Mouse (Mus musculus) lung, embryonic 15.5 days (tissue): Measurements from ENCODE around the gene Hook1. TPM values are rescaled to one million over a fixed set of nuclear protein-coding genes. Genes with fewer than 3 reads are reported as not detected.

Experiments
- ATAC-seq: fragments of 200-750 bp; cut with Nextera tagmentation; 2 replicates; pipeline ENCODE4 v1.8.0; 2017; ENCODE audit warnings: moderate number of reproducible peaks, borderline replicate concordance; ENCODE audit not compliant: low FRiP score, low TSS enrichment; ENCODE audit errors: extremely low read depth
- H3K27ac ChIP-seq: fragments of 300-500 bp; sonication (generic); 2 replicates; pipeline ENCODE4 v1.5.1; 2015; ENCODE audit warnings: moderate library complexity, mild to moderate bottlenecking, inconsistent platforms
- H3K27me3 ChIP-seq: fragments of 300-500 bp; sonication (generic); 2 replicates; pipeline ENCODE4 v1.6.1; 2015; ENCODE audit warnings: inconsistent platforms
- H3K36me3 ChIP-seq: fragments of 300-500 bp; sonication (generic); 2 replicates; pipeline ENCODE4 v1.6.1; 2015; ENCODE audit warnings: inconsistent platforms
- H3K4me1 ChIP-seq: fragments of 300-500 bp; sonication (generic); 2 replicates; pipeline ENCODE4 v1.6.1; 2015; ENCODE audit warnings: inconsistent platforms
- H3K4me2 ChIP-seq: fragments of 300-500 bp; sonication (generic); 2 replicates; pipeline ENCODE4 v1.6.1; 2015; ENCODE audit warnings: inconsistent platforms, mild to moderate bottlenecking, moderate library complexity
- H3K4me3 ChIP-seq: fragments of 300-500 bp; sonication (generic); 2 replicates; pipeline ENCODE4 v1.5.1; 2015; ENCODE audit warnings: mild to moderate bottlenecking, inconsistent platforms
- H3K9ac ChIP-seq: fragments of 300-500 bp; sonication (generic); 2 replicates; pipeline ENCODE4 v1.6.1; 2015; ENCODE audit warnings: inconsistent platforms
- H3K9me3 ChIP-seq: fragments of 300-500 bp; sonication (generic); 2 replicates; pipeline ENCODE4 v1.6.1; 2016; ENCODE audit warnings: inconsistent platforms
- WGBS: fragments of 180-500 bp; shearing (Covaris S2); methylation state at CpG from one replicate; pipeline ENCODE4 v1.1.7; 2015; 5-methylcytosine and 5-hydroxymethylcytosine counted together
- polyA plus RNA-seq: library from polyadenylated mRNA; unstranded; fragments of >200 nt; fragmentation: Nextera tagmentation; extraction: Ambion mirVana; gene quantifications from 2 replicates; pipeline ENCODE4 v1.2.1, GENCODE M21; 2015

The Hook1 gene
- polyA plus RNA-seq: 14.9 and 15.0 TPM in 2 replicates

- Histone ChIP-seq H3K27me3 (peaks cover 12% of the 10 kb centered on the region; the same call in 1 of the 2 replicates), H3K9ac (peak within 1 kb of the TSS; percentile 60), H3K9me3 (no peaks in the 10 kb centered on the region), H3K27ac (peak within 1 kb of the TSS; percentile 78), H3K4me2 (peak within 1 kb of the TSS; percentile 88), H3K4me1 (peaks cover 4% of the 10 kb centered on the region; the same call in 1 of the 2 replicates), H3K4me3 (peak within 1 kb of the TSS; percentile 64), H3K36me3 (no peaks in the 10 kb centered on the region)
- under 1% methylated on average over 80 of the region's 82 CpGs for WGBS
- peak; percentile 98 for ATAC-seq
Observed at GRCm38 (mm10) chr4:95966928-95967724, at the start of gene Hook1. Hook1 (plus strand) TSS chr4:95967240.

GRCm38 (mm10) chr4:95917703-95918102 lies 49.3 kb upstream of the Hook1 start:
- Histone ChIP-seq H3K9ac (no peak overlapping the region), H3K4me2 (no peak overlapping the region), H3K4me1 (0 out of 2 replicates have a peak, but pooled peaks cover 6% of the 10 kb centered on the region), H3K4me3 (no peak overlapping the region), H3K9me3 (no peaks in the 10 kb centered on the region), H3K36me3 (no peaks in the 10 kb centered on the region), H3K27ac (no peak overlapping the region), H3K27me3 (no peaks in the 10 kb centered on the region)
- WGBS: 65% methylated on average over 6 of the region's 6 CpGs
- ATAC-seq: no peak

- no peaks in the 10 kb centered on the region for H3K27me3 ChIP-seq
Observed at GRCm38 (mm10) chr4:95920448-95920847, 46.6 kb upstream of the Hook1 start.

GRCm38 (mm10) chr4:95924210-95925184 lies 42.5 kb upstream of the Hook1 start:
- 6% methylated on average over 7 of the region's 7 CpGs for WGBS
- Histone ChIP-seq H3K4me1 (no peaks in the 10 kb centered on the region), H3K9me3 (no peaks in the 10 kb centered on the region), H3K4me2 (no peak overlapping the region; the same call in 1 of the 2 replicates), H3K27ac (0 out of 2 replicates have a peak overlapping the region, but pooled peaks have one; percentile 38), H3K36me3 (no peaks in the 10 kb centered on the region), H3K27me3 (no peaks in the 10 kb centered on the region), H3K4me3 (no peak overlapping the region), H3K9ac (no peak overlapping the region)
- peak; percentile 72; the same call in 1 of the 2 replicates for ATAC-seq

More at GRCm38 (mm10) chr4:95920448-95920847, 46.6 kb upstream of the Hook1 start:
- H3K9ac ChIP-seq: no peak overlapping the region
- no peak for ATAC-seq
- H3K27ac ChIP-seq: no peak overlapping the region
- H3K4me1 ChIP-seq: 0 out of 2 replicates have a peak, but pooled peaks cover 6% of the 10 kb centered on the region
- WGBS: 60% methylated on average over 4 of the region's 4 CpGs
- H3K9me3 ChIP-seq: no peaks in the 10 kb centered on the region
- no peaks in the 10 kb centered on the region for H3K36me3 ChIP-seq
- no peak overlapping the region for H3K4me3 ChIP-seq
- H3K4me2 ChIP-seq: no peak overlapping the region

- no peak overlapping the region for H3K27ac ChIP-seq
- no peaks in the 10 kb centered on the region for H3K27me3 ChIP-seq
- no peaks in the 10 kb centered on the region for H3K36me3 ChIP-seq
- H3K4me1 ChIP-seq: no peaks in the 10 kb centered on the region
- no peak for ATAC-seq
- H3K9ac ChIP-seq: no peak overlapping the region
- no peak overlapping the region for H3K4me3 ChIP-seq
- no peak overlapping the region for H3K4me2 ChIP-seq
- H3K9me3 ChIP-seq: no peaks in the 10 kb centered on the region
- WGBS: 73% methylated on average over 1 of the region's 1 CpGs
Observed at GRCm38 (mm10) chr4:95928846-95929245, 38.2 kb upstream of the Hook1 start.

- H3K36me3 ChIP-seq: no peaks in the 10 kb centered on the region
- no peaks in the 10 kb centered on the region for H3K27me3 ChIP-seq
- ATAC-seq: no peak
- no peaks in the 10 kb centered on the region for H3K4me1 ChIP-seq
- no peak overlapping the region for H3K9ac ChIP-seq
- H3K27ac ChIP-seq: no peak overlapping the region
- H3K4me2 ChIP-seq: no peak overlapping the region
- WGBS: 81% methylated on average over 1 of the region's 1 CpGs
- H3K9me3 ChIP-seq: no peaks in the 10 kb centered on the region
- H3K4me3 ChIP-seq: no peak overlapping the region
Observed at GRCm38 (mm10) chr4:95929936-95930335, 37.1 kb upstream of the Hook1 start.

- Histone ChIP-seq H3K9me3 (no peaks in the 10 kb centered on the region), H3K36me3 (no peaks in the 10 kb centered on the region), H3K27ac (no peak overlapping the region), H3K9ac (no peak overlapping the region), H3K4me2 (no peak overlapping the region), H3K4me1 (no peaks in the 10 kb centered on the region), H3K27me3 (no peaks in the 10 kb centered on the region), H3K4me3 (no peak overlapping the region)
- 48% methylated on average over 2 of the region's 2 CpGs for WGBS
- no peak for ATAC-seq
Observed at GRCm38 (mm10) chr4:95931331-95931730, 35.7 kb upstream of the Hook1 start.

GRCm38 (mm10) chr4:95933801-95934356 lies 33.2 kb upstream of the Hook1 start:
- Histone ChIP-seq H3K4me3 (no peak overlapping the region), H3K27me3 (no peaks in the 10 kb centered on the region), H3K36me3 (no peaks in the 10 kb centered on the region), H3K9ac (no peak overlapping the region), H3K4me1 (no peaks in the 10 kb centered on the region), H3K4me2 (no peak overlapping the region), H3K27ac (no peak overlapping the region), H3K9me3 (no peaks in the 10 kb centered on the region)
- WGBS: 80% methylated on average over 9 of the region's 9 CpGs
- no peak for ATAC-seq

- Histone ChIP-seq H3K27ac (no peak overlapping the region), H3K36me3 (no peaks in the 10 kb centered on the region), H3K9me3 (no peaks in the 10 kb centered on the region), H3K9ac (no peak overlapping the region), H3K4me1 (no peaks in the 10 kb centered on the region), H3K27me3 (no peaks in the 10 kb centered on the region), H3K4me2 (no peak overlapping the region), H3K4me3 (no peak overlapping the region)
- no peak for ATAC-seq
- 83% methylated on average over 4 of the region's 4 CpGs for WGBS
Observed at GRCm38 (mm10) chr4:95934384-95935035, 32.5 kb upstream of the Hook1 start.

- no peak for ATAC-seq
- WGBS: 81% methylated on average over 3 of the region's 3 CpGs
- H3K4me1 ChIP-seq: no peaks in the 10 kb centered on the region
- H3K4me3 ChIP-seq: no peak overlapping the region
- H3K4me2 ChIP-seq: no peak overlapping the region
- H3K27me3 ChIP-seq: no peaks in the 10 kb centered on the region
- no peak overlapping the region for H3K9ac ChIP-seq
- H3K36me3 ChIP-seq: no peaks in the 10 kb centered on the region
- H3K9me3 ChIP-seq: no peaks in the 10 kb centered on the region
- H3K27ac ChIP-seq: no peak overlapping the region
Observed at GRCm38 (mm10) chr4:95938701-95939100, 28.3 kb upstream of the Hook1 start.

GRCm38 (mm10) chr4:95947896-95948295 lies 19.1 kb upstream of the Hook1 start:
- ATAC-seq: no peak
- Histone ChIP-seq H3K27ac (no peak overlapping the region), H3K9ac (no peak overlapping the region), H3K36me3 (no peaks in the 10 kb centered on the region), H3K4me1 (no peaks in the 10 kb centered on the region), H3K4me2 (no peak overlapping the region), H3K9me3 (no peaks in the 10 kb centered on the region), H3K27me3 (no peaks in the 10 kb centered on the region), H3K4me3 (no peak overlapping the region)
- 78% methylated on average over 1 of the region's 1 CpGs for WGBS
